Mouse (Mus musculus) kidney, embryonic 16.5 days (tissue): Measurements from ENCODE around the gene Cyp4f39. TPM values are rescaled to one million over a fixed set of nuclear protein-coding genes. Genes with fewer than 3 reads are reported as not detected.
A peak's percentile ranks its signal among the peaks of the same experiment; 100 is the strongest.
"Not testable (repeated sequence)": the region's sequence is repeated elsewhere in the genome, so short reads cannot be mapped to it uniquely, and the experiment has no call there.

ENCODE experiments used
- ATAC-seq: fragments of 200-750 bp; cut with Nextera tagmentation; 2 replicates; pipeline ENCODE4 v1.8.0; 2017; ENCODE audit warnings: moderate TSS enrichment; ENCODE audit not compliant: low FRiP score, low TSS enrichment
- H3K27ac ChIP-seq: fragments of 300-500 bp; sonication (generic); 2 replicates; pipeline ENCODE4 v1.5.1; 2014; ENCODE audit warnings: low read length
- H3K27me3 ChIP-seq: fragments of 300-500 bp; sonication (generic); 2 replicates; pipeline ENCODE4 v1.6.1; 2014; ENCODE audit warnings: low read length, control low read depth, mixed read lengths; ENCODE audit not compliant: insufficient read depth
- H3K36me3 ChIP-seq: fragments of 300-500 bp; sonication (generic); 2 replicates; pipeline ENCODE4 v1.6.1; 2014; ENCODE audit warnings: low read length, control low read depth, mixed read lengths; ENCODE audit not compliant: insufficient read depth
- H3K4me1 ChIP-seq: fragments of 300-500 bp; sonication (generic); 2 replicates; pipeline ENCODE4 v1.6.1; 2014; ENCODE audit warnings: low read length, control low read depth, mixed read lengths; ENCODE audit not compliant: insufficient read depth
- H3K4me2 ChIP-seq: fragments of 300-500 bp; sonication (generic); replicated peaks from 2 replicates; pipeline ENCODE4 v1.6.1; 2014; ENCODE audit warnings: low read depth, low read length
- H3K4me3 ChIP-seq: fragments of 300-500 bp; sonication (generic); 2 replicates; pipeline ENCODE4 v1.5.1; 2014; ENCODE audit warnings: mild to moderate bottlenecking, low read length
- H3K9ac ChIP-seq: fragments of 300-500 bp; sonication (generic); replicated peaks from 2 replicates; pipeline ENCODE4 v1.6.1; 2014; ENCODE audit warnings: low read length
- H3K9me3 ChIP-seq: fragments of 300-500 bp; sonication (generic); 2 replicates; pipeline ENCODE4 v1.6.1; 2016; ENCODE audit warnings: low read length, control low read depth
- WGBS: fragments of 180-500 bp; shearing (Covaris S2); extraction: QIAGEN DNeasy Blood & Tissue Kit; methylation state at CpG from one replicate; pipeline ENCODE4 v1.1.7; 2014; 5-methylcytosine and 5-hydroxymethylcytosine counted together
- polyA plus RNA-seq: library from polyadenylated mRNA; unstranded; fragments of >200 nt; fragmentation: Nextera tagmentation; extraction: Ambion mirVana; gene quantifications from 2 replicates; pipeline ENCODE4 v1.2.1, GENCODE M21; 2015

Gene Cyp4f39
- polyA plus RNA-seq, 1 experiment from 2014 or later: 1.0 TPM

DNA sequence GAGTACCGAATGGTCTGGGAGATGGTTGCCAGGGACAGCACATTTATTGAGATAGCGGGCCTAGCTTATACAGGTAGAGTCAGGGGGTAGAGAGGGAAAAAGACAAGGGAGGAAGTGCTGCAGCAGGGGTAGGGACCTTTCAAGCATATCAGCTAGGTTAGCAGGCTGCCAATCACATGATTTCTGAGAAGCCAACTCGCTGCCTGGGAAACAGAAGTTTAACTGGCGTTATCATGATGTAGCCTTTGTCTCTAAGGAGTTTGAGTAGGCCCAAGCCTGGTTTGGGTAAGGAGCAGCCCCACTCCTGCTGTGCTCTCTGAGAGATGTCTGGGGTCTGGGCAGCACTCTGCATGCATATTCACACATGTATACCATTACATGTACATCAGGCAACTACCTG lies 69.9 kb downstream of the Cyp4f39 start:
- no peak for ATAC-seq
- no peaks in the 10 kb centered on the region for H3K9me3 ChIP-seq
- no peaks in the 10 kb centered on the region for H3K4me1 ChIP-seq
- no peaks in the 10 kb centered on the region for H3K27me3 ChIP-seq
- 0 out of 2 replicates have a peak, but pooled peaks cover 11% of the 10 kb centered on the region for H3K36me3 ChIP-seq
- H3K9ac ChIP-seq: no peak overlapping the region
- no peak overlapping the region for H3K4me3 ChIP-seq
- H3K4me2 ChIP-seq: no peak overlapping the region
- WGBS: 91% methylated on average over 4 of the region's 4 CpGs
- no peak overlapping the region for H3K27ac ChIP-seq

DNA sequence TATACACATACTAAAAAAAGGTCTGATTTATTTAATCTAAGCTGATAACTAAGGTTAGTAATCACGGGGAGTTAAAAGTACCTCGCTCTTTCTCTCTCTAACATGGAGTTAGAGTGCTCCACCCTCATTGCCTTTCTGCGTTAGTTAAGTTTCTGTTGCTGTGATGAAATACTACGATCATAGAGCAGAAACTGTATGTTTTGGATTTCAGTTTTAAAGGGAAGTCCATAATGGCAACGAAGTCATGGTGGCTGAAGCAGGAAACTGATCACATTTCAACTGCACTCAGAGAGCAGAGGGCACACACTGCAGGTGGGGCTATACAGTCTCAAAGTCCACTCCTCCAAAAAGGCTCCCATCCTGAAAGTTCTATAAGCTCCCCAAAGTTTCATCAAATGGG lies 70.3 kb downstream of the Cyp4f39 start:
- H3K9me3 ChIP-seq: no peaks in the 10 kb centered on the region
- H3K4me1 ChIP-seq: no peaks in the 10 kb centered on the region
- ATAC-seq: no peak
- 86% methylated on average over 5 of the region's 5 CpGs for WGBS
- no peak overlapping the region for H3K4me2 ChIP-seq
- no peak overlapping the region for H3K9ac ChIP-seq
- no peaks in the 10 kb centered on the region for H3K27me3 ChIP-seq
- no peak overlapping the region for H3K27ac ChIP-seq
- H3K36me3 ChIP-seq: 0 out of 2 replicates have a peak, but pooled peaks cover 11% of the 10 kb centered on the region
- no peak overlapping the region for H3K4me3 ChIP-seq

DNA sequence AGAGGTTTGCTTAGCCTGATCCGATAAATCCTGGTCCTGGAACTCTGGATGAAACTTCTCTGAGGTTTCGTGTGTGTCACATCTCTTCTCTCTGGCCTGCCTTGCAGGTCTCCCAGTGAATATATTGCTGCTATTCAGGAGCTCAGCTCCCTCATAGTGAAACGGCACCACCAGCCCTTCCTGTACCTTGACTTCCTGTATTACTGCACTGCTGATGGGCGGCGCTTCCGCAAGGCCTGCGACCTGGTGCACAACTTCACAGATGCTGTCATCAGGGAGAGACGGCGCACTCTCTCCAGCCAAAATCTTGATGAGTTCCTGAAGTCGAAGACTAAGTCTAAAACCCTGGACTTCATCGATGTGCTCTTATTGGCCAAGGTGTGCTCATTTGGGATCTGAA lies 71.4 kb downstream of the Cyp4f39 start:
- no peak for ATAC-seq
- H3K4me1 ChIP-seq: no peaks in the 10 kb centered on the region
- WGBS: 89% methylated on average over 11 of the region's 11 CpGs
- no peak overlapping the region for H3K27ac ChIP-seq
- no peak overlapping the region for H3K4me2 ChIP-seq
- H3K4me3 ChIP-seq: no peak overlapping the region
- H3K9me3 ChIP-seq: no peaks in the 10 kb centered on the region
- H3K9ac ChIP-seq: no peak overlapping the region
- H3K27me3 ChIP-seq: no peaks in the 10 kb centered on the region
- 0 out of 2 replicates have a peak, but pooled peaks cover 11% of the 10 kb centered on the region for H3K36me3 ChIP-seq

DNA sequence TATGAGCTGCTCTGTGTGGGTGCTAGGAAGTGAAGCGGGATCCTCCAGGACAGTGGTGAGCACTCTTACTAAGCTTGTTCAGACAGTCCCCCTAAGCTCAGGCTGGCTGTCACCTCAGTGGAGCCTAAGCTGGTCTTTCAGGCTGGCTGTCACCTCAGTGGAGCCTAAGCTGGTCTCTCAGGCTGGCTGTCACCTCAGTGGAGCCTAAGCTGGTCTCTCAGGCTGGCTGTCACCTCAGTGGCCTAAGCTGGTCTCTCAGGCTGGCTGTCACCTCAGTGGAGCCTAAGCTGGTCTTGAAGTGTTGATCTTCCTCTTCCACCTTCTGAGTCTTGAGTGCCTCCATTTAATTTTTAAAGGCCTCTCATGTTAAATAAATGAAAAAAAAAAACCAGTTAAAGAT lies 73.8 kb downstream of the Cyp4f39 start:
- H3K4me1 ChIP-seq, H3K27ac ChIP-seq, ATAC-seq, H3K9me3 ChIP-seq, H3K4me2 ChIP-seq, H3K27me3 ChIP-seq, H3K9ac ChIP-seq, H3K4me3 ChIP-seq: not testable (repeated sequence)
- 90% methylated on average over 1 of the region's 1 CpGs for WGBS
- H3K36me3 ChIP-seq: 0 out of 2 replicates have a peak, but pooled peaks cover 11% of the 10 kb centered on the region

DNA sequence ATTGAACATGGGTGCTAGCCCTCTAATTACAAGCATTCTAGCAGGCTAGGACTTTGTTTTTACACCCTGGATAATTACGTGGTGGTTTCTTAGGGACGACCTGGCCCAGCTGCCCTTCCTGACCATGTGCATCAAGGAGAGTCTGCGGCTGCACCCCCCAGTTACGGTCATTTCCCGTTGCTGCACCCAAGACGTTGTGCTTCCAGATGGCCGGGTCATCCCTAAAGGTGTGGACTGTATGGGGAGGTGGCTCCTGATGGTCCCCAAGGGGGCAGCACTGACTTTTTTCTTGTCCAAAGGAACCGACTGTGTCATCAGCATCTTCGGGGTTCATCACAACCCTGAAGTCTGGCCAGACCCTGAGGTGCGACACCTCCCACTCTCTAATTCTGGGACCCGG lies 75.2 kb downstream of the Cyp4f39 start:
- Histone ChIP-seq H3K9me3 (no peaks in the 10 kb centered on the region), H3K27ac (no peak overlapping the region), H3K4me2 (no peak overlapping the region), H3K4me3 (no peak overlapping the region), H3K9ac (no peak overlapping the region), H3K4me1 (no peaks in the 10 kb centered on the region), H3K36me3 (0 out of 2 replicates have a peak, but pooled peaks cover 7% of the 10 kb centered on the region), H3K27me3 (no peaks in the 10 kb centered on the region)
- no peak for ATAC-seq
- 86% methylated on average over 11 of the region's 11 CpGs for WGBS

DNA sequence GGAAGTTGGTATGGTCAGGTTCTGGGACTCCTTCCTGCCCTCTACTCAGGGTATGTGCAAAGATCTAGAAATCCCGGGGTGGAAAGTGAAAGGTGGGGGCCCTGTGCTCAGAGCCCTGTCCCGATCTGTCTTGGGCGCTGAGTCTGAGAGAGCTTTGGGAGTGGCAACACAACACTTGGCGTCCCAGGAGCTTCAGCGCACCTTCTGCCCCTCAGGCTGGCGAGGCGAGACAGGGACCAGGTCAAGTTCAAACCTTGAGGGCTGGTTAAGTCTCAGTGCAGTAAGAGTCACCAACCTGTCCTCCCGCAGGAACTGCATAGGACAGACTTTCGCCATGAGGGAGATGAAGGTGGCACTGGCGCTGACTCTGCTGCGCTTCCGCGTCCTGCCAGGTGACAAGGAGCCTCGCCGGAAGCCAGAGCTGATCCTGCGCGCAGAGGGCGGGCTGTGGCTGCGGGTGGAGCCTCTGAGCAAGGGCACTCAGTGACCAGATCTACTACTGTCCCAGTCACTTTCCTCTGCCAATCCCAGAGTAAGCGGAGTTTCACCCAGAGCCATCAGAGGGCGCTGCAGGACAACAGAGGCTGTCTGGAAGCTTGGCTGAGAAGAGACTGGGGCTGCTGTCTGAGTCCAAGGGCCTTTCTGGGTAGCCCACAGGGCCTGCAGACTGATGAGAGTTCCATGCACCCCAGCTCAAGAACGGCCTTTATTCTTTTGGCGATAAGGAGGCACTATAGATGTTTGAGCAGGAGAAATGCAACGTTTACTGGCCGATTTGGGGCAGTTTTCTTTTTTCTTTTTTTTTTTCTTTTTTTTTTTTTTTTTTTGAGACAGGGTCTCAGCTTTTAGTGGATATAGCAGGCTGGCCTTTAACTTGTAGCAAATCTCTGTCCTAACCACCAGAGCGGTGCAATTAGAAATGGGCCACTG lies 76.2 kb downstream of the Cyp4f39 start:
- ATAC-seq: peak; percentile 95
- Histone ChIP-seq H3K9ac (peak overlapping the region; percentile 57), H3K4me1 (no peaks in the 10 kb centered on the region), H3K9me3 (no peaks in the 10 kb centered on the region), H3K27me3 (no peaks in the 10 kb centered on the region), H3K27ac (no peak overlapping the region), H3K36me3 (0 out of 2 replicates have a peak, but pooled peaks cover 3% of the 10 kb centered on the region), H3K4me2 (peak overlapping the region; percentile 51), H3K4me3 (peak overlapping the region; percentile 41)
- 17% methylated on average over 26 of the region's 26 CpGs for WGBS

DNA sequence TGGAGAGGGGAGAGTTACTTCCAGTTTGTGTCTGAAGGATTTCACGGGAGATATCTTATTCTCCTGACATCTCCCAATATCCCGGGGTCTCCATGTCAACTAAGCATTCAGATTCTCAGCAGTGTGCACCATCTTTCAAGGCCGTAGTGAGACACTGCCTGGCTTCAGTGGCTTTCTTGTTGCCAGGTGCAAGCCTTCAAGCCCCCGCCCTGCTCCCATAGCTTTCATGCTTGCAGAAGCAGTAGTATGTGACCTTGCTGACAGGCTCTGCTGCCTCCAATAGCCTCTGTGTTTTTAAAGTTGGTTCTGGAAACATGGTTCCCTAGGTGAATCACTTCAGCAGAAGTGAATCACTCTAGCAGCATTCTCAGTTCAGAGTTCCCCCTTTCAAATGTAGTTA lies 79.8 kb downstream of the Cyp4f39 start:
- not testable (repeated sequence) for H3K9me3 ChIP-seq, H3K36me3 ChIP-seq, H3K4me1 ChIP-seq, H3K4me2 ChIP-seq, H3K27me3 ChIP-seq, H3K9ac ChIP-seq, H3K27ac ChIP-seq, H3K4me3 ChIP-seq, ATAC-seq
- 41% methylated on average over 4 of the region's 4 CpGs for WGBS

DNA sequence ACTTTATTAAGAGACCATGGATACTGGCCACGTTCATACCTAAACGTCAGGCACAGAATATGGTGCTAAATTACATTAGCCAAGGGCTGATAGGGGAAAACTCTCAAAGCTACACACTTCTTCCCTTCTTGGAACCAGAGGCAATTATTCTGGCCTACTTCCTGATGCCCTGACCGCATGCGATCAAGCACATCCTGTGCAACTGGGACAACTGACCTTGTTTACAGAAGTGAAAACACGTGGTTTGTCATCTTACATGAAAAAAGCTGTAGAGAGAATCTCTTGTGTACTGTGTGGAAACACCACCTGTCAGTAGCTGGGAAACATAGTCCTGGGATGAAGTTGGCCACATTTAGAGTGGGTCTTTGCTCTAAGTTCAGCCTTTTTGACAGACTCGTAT lies 81.5 kb downstream of the Cyp4f39 start:
- no peak for ATAC-seq
- no peak overlapping the region for H3K4me2 ChIP-seq
- H3K4me3 ChIP-seq: no peak overlapping the region
- no peaks in the 10 kb centered on the region for H3K27me3 ChIP-seq
- peaks cover 8% of the 10 kb centered on the region; the same call in 1 of the 2 replicates for H3K4me1 ChIP-seq
- H3K9me3 ChIP-seq: no peaks in the 10 kb centered on the region
- no peaks in the 10 kb centered on the region for H3K36me3 ChIP-seq
- H3K27ac ChIP-seq: no peak overlapping the region
- 76% methylated on average over 6 of the region's 6 CpGs for WGBS
- no peak overlapping the region for H3K9ac ChIP-seq

DNA sequence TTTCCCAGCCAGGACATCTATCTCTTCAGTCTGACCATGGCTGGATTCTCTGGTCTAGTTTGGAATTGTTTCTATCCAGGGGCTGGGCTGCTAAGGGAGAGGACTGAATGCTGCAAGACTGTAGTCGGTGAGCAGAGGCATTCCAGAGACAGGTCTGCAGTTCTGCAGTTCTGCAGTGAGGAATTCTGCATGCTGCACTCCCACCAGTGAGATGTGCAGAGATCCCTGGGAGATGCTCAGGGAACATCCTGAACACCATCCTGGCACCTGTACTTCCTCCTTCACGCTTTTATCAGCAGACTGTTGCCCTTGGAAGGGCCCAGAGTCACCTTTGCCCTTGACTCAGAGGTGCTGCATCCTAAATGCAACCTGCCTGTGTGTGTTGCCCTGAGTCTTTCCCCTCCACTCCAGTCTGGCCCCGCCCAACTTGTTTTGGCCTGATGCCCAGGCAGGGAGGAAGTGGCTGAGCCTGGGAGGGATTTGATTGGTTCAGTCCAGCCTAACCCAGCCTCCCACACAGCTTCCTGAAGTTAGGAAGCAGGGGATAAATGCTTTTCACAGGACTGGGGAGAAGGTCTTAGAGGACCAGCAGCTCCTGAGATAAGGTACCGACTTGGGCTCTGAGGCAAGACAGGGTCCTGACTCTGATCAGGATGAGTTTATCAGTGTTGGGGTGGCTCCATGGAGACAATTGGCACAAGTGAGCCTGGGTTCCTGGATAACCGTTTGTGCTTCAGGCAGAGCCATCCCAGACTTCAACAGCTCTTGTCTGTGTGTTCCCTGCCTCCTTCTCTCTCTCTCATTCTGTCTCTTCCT lies 83.7 kb downstream of the Cyp4f39 start, which contains the start of gene Cyp4f16:
Gene Cyp4f16 (plus strand): TSS at position 508 of the 816 bp plus-strand sequence.
- H3K36me3 ChIP-seq, H3K9me3 ChIP-seq, H3K27me3 ChIP-seq, H3K4me1 ChIP-seq: not testable (repeated sequence)
- peak within 1 kb of the TSS; percentile 64 for H3K9ac ChIP-seq
- H3K4me2 ChIP-seq: peak within 1 kb of the TSS; percentile 56
- H3K4me3 ChIP-seq: peak within 1 kb of the TSS; percentile 55
- WGBS: 8% methylated on average over 5 of the region's 5 CpGs
- ATAC-seq: peak; percentile 95
- H3K27ac ChIP-seq: 0 out of 2 replicates have a peak within 1 kb of the TSS, but pooled peaks have one; percentile 25
